In genomic region chr9:28171890-28172289, GRCm38 (mm10) we compare ENCODE assay signal across 8 mouse cellular contexts.
A peak's percentile ranks its signal among the peaks of the same experiment; 100 is the strongest.
DNase-seq lines count a peak whose midpoint lies in the region; ATAC-seq lines count a peak whose summit lies in the region.

No protein-coding gene starts in this region.

- 0 out of 2 replicates have a peak, but pooled peaks have one; percentile 34 for ATAC-seq in megakaryocyte-erythroid progenitor cell, adult 5-6 weeks (replicated peaks; ENCODE audit: low FRiP score, low TSS enrichment, poor library complexity, severe bottlenecking)
- no peak for ATAC-seq in megakaryocyte, adult 5-6 weeks (ENCODE audit: poor library complexity, severe bottlenecking)

- H3K4me1 ChIP-seq in embryonic facial prominence, embryonic 10.5 days = peaks cover 5% of the 10 kb centered on the region; the same call in 1 of the 2 replicates

- H3K4me3 ChIP-seq in embryonic facial prominence, embryonic 10.5 days = no peak overlapping the region

- 10% methylated on average over 6 of the region's 6 CpGs for WGBS in embryonic facial prominence, embryonic 10.5 days

- peak; percentile 34 for DNase-seq in gastrocnemius, adult 18-20 months (ENCODE audit: low spot score)
- DNase-seq in gastrocnemius, postnatal 25 days = no peak
- peak; percentile 32 for DNase-seq in thymus, postnatal 4 days
- DNase-seq in thymus, postnatal 0 days (ENCODE audit: low spot score) = no peak
- peak; percentile 65 for DNase-seq in embryonic facial prominence, embryonic 10.5 days (ENCODE audit: low spot score)
- peak; percentile 11 for DNase-seq in layer of hippocampus, adult 9-11 months

- H3K36me3 ChIP-seq in embryonic facial prominence, embryonic 10.5 days (replicated peaks) = no peaks in the 10 kb centered on the region

- H3K27ac ChIP-seq in embryonic facial prominence, embryonic 10.5 days (replicated peaks) = no peak overlapping the region

- no peaks in the 10 kb centered on the region for H3K27me3 ChIP-seq in embryonic facial prominence, embryonic 10.5 days (replicated peaks; ENCODE audit: low read depth, poor library complexity, severe bottlenecking)

- H3K9me3 ChIP-seq in embryonic facial prominence, embryonic 10.5 days = no peaks in the 10 kb centered on the region

Comparison
In these comparisons a context has a peak if more than half of its experiments do, and no peak if none do; other contexts are left out.
1. DNase-seq: peak in gastrocnemius, adult 18-20 months (single experiment), thymus, postnatal 4 days (single experiment), embryonic facial prominence, embryonic 10.5 days (single experiment) and layer of hippocampus, adult 9-11 months (single experiment); none in gastrocnemius, postnatal 25 days (single experiment) and thymus, postnatal 0 days (single experiment).